Mouse (Mus musculus) small intestine, adult 2 months (tissue): ENCODE measurements around the gene Pdzd11. TPM values are rescaled to one million over a fixed set of nuclear protein-coding genes. Genes with fewer than 3 reads are reported as not detected.
A peak's percentile ranks its signal among the peaks of the same experiment; 100 is the strongest.

Source experiments
- H3K27ac ChIP-seq: fragments of 200-500 bp; 2 replicates; pipeline ENCODE4 v1.5.1; 2012; ENCODE audit warnings: low read depth, low read length, control low read depth, inconsistent platforms; ENCODE audit not compliant: insufficient read depth
- H3K27me3 ChIP-seq: fragments of 200-500 bp; 2 replicates; pipeline ENCODE4 v1.6.1; 2012; ENCODE audit warnings: mild to moderate bottlenecking, moderate library complexity, low read length, inconsistent platforms; ENCODE audit not compliant: control insufficient read depth, insufficient read depth
- H3K36me3 ChIP-seq: fragments of 200-500 bp; 2 replicates; pipeline ENCODE4 v1.6.1; 2012; ENCODE audit warnings: mild to moderate bottlenecking, low read length, control low read depth, inconsistent platforms; ENCODE audit not compliant: control insufficient read depth, insufficient read depth
- H3K4me1 ChIP-seq: fragments of 200-500 bp; 2 replicates; pipeline ENCODE4 v1.6.1; 2012; ENCODE audit warnings: low read length, inconsistent platforms, mixed read lengths; ENCODE audit not compliant: control insufficient read depth, insufficient read depth, insufficient read length
- H3K4me3 ChIP-seq: fragments of 200-500 bp; 2 replicates; pipeline ENCODE4 v1.5.1; 2012; ENCODE audit warnings: low read depth, mild to moderate bottlenecking, control low read depth, inconsistent platforms, low read length, moderate library complexity
- CTCF ChIP-seq: fragments of 200-500 bp; IDR thresholded peaks from 2 replicates; pipeline ENCODE4 v1.5.1; 2012; ENCODE audit warnings: low read depth, mild to moderate bottlenecking, control low read depth, inconsistent platforms, low read length, moderate library complexity, mixed read lengths; ENCODE audit not compliant: insufficient replicate concordance, insufficient read length; ENCODE audit errors: extremely low read depth
- POLR2A ChIP-seq: fragments of 200-500 bp; IDR thresholded peaks from 2 replicates; pipeline ENCODE4 v1.6.1; 2012; ENCODE audit warnings: low read depth, mild to moderate bottlenecking, control low read depth, inconsistent platforms, low read length, moderate library complexity
- WGBS: fragments of 180-500 bp; shearing (Covaris S2); methylation state at CpG from one replicate; pipeline ENCODE4 v1.1.7; 2018; 5-methylcytosine and 5-hydroxymethylcytosine counted together
- polyA plus RNA-seq: library from polyadenylated mRNA; depleted of rRNA; stranded (reverse); fragments of >200 nt; gene quantifications from 2 replicates; pipeline ENCODE4 v1.2.3, GENCODE M21; 2012; rRNA removed

Pdzd11 gene
- polyA plus RNA-seq, result 7.6 and 10.7 TPM in 2 replicates

GRCm38 (mm10) chrX:100625802-100626793, at the start of gene Pdzd11:
Gene Pdzd11 (minus strand): TSS chrX:100626568.
- WGBS, result 10% methylated on average over 62 of the region's 62 CpGs
- H3K36me3 ChIP-seq, result peaks cover 10% of the 10 kb centered on the region
- peak within 1 kb of the TSS; percentile 95 for H3K4me3 ChIP-seq
- H3K27ac ChIP-seq, result peak within 1 kb of the TSS; percentile 74
- peaks cover 3% of the 10 kb centered on the region; the same call in 1 of the 2 replicates for H3K4me1 ChIP-seq
- H3K27me3 ChIP-seq, result no peaks in the 10 kb centered on the region
- no peak for TF ChIP-seq POLR2A
- no peak for TF ChIP-seq CTCF

GRCm38 (mm10) chrX:100664825-100665224, 38.5 kb upstream of the Pdzd11 start:
- Histone ChIP-seq H3K27me3 (no peaks in the 10 kb centered on the region), H3K27ac (no peak overlapping the region), H3K4me3 (no peak overlapping the region), H3K36me3 (no peaks in the 10 kb centered on the region), H3K4me1 (no peaks in the 10 kb centered on the region)
- 43% methylated on average over 2 of the region's 2 CpGs for WGBS
- TF ChIP-seq CTCF (no peak), POLR2A (no peak)

- Histone ChIP-seq H3K36me3 (no peaks in the 10 kb centered on the region), H3K27ac (no peak overlapping the region), H3K27me3 (no peaks in the 10 kb centered on the region), H3K4me3 (no peak overlapping the region), H3K4me1 (no peaks in the 10 kb centered on the region)
- TF ChIP-seq POLR2A (no peak), CTCF (0 out of 2 replicates have a peak, but pooled peaks have one; percentile 10)
Observed at GRCm38 (mm10) chrX:100652848-100653247, 26.5 kb upstream of the Pdzd11 start.

- TF ChIP-seq CTCF (no peak), POLR2A (no peak)
- 90% methylated on average over 8 of the region's 8 CpGs for WGBS
- Histone ChIP-seq H3K27me3 (no peaks in the 10 kb centered on the region), H3K4me3 (no peak overlapping the region), H3K36me3 (no peaks in the 10 kb centered on the region), H3K27ac (no peak overlapping the region), H3K4me1 (no peaks in the 10 kb centered on the region)
Observed at GRCm38 (mm10) chrX:100638477-100638876, 12.1 kb upstream of the Pdzd11 start.

GRCm38 (mm10) chrX:100629076-100629475, 2.7 kb upstream of the Pdzd11 start:
- Histone ChIP-seq H3K36me3 (peaks cover 2% of the 10 kb centered on the region; the same call in 1 of the 2 replicates), H3K4me1 (peaks cover 3% of the 10 kb centered on the region; the same call in 1 of the 2 replicates), H3K27me3 (no peaks in the 10 kb centered on the region), H3K4me3 (no peak overlapping the region), H3K27ac (peak overlapping the region; percentile 71; the same call in 1 of the 2 replicates)
- WGBS, result 58% methylated on average over 2 of the region's 2 CpGs
- TF ChIP-seq CTCF (no peak), POLR2A (no peak)

GRCm38 (mm10) chrX:100625546-100625801, 894 bp downstream of the Pdzd11 start, which contains the start of gene Kif4:
Gene Kif4 (plus strand): TSS chrX:100625737.
- no peak for TF ChIP-seq CTCF
- no peak for TF ChIP-seq POLR2A
- WGBS, result 4% methylated on average over 3 of the region's 3 CpGs
- Histone ChIP-seq H3K4me3 (peak within 1 kb of the TSS; percentile 95), H3K4me1 (peaks cover 3% of the 10 kb centered on the region; the same call in 1 of the 2 replicates), H3K36me3 (peaks cover 10% of the 10 kb centered on the region), H3K27me3 (no peaks in the 10 kb centered on the region), H3K27ac (peak within 1 kb of the TSS; percentile 74)

- H3K4me1 ChIP-seq, result peaks cover 3% of the 10 kb centered on the region; the same call in 1 of the 2 replicates
- no peaks in the 10 kb centered on the region for H3K27me3 ChIP-seq
- peaks cover 10% of the 10 kb centered on the region for H3K36me3 ChIP-seq
- no peak overlapping the region for H3K27ac ChIP-seq
- peak overlapping the region; percentile 40 for H3K4me3 ChIP-seq
- WGBS, result 25% methylated on average over 7 of the region's 7 CpGs
- TF ChIP-seq CTCF (no peak), POLR2A (no peak)
Observed at GRCm38 (mm10) chrX:100625146-100625545, 1.2 kb downstream of the Pdzd11 start.
